29 mouse cellular contexts compared by ENCODE assay signal in the genomic region with DNA sequence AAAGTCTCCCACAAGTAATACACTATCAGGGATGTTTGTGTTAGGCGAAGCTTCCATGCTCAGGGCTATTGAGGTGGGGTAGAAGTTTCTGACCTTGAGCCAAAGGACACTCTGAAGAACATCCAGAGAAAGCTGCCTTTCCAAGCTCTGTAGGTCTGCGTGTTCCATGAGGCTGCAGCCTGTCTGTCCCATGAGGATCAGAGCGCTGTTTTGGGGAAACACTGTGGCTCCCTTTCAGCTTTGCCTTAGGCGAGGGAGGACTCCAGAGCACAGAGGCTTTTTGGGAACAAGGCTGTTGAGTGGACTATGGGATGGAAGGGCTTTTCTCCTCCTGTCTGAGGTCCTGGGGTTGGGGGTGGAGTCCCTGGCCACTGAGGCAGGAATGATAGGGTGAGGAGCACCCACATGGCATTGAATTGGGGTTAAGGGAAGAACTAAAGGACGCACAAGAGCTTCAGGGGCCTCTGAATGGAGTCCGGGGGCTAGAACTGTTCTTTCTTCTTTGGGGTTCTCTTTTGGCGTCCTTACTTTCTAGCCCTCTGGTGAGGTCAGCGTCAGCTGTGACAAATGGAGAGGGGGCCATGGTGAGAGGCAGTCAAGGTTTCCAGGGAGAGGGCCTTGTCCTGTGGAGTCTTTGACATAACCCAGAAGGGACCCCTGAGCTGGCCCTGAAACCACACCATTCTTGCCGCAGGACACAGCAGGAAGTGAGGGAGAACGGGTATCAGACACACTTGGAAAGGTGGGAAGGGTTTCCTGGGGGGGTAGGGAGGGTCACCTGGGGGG. TPM values are rescaled to one million over a fixed set of nuclear protein-coding genes. Genes with fewer than 3 reads are reported as not detected.
"Had no signal": no experiment of that assay in that cellular context is flagged by ENCODE, and none has a peak within 500 bp of the region (broad histone marks: within the 10 kb centered on the region; RNA-seq: fewer than 3 reads in every experiment).

No protein-coding gene starts in this region.

- H3K4me2 ChIP-seq: embryonic facial prominence, embryonic 12.5 days; embryonic facial prominence, embryonic 13.5 days; embryonic facial prominence, embryonic 15.5 days; forebrain, embryonic 12.5 days; forebrain, embryonic 13.5 days; forebrain, embryonic 15.5 days had no signal

- H3K27ac ChIP-seq: embryonic facial prominence, embryonic 10.5 days; embryonic facial prominence, embryonic 12.5 days; embryonic facial prominence, embryonic 13.5 days; embryonic facial prominence, embryonic 15.5 days; forebrain, embryonic 10.5 days; forebrain, embryonic 12.5 days; forebrain, embryonic 13.5 days; forebrain, embryonic 15.5 days; gastrocnemius, adult 2 months; heart, adult 2 months had no signal

- DNase-seq: cerebellum, adult 2 months; cerebellum, adult 8-10 months; cerebellum, adult 9-10 months; cerebellum, adult 9-11 months; cerebellum, postnatal 10 days; cerebellum, postnatal 14 days; cerebellum, postnatal 25 days; cerebellum, postnatal 36 days; embryo, embryonic 11 days; forebrain, postnatal 0 days; gastrocnemius, adult 2 months; gastrocnemius, postnatal 10 days; gastrocnemius, postnatal 14 days; gastrocnemius, postnatal 25 days; gastrocnemius, postnatal 36 days; heart, adult 2 months had no signal

- H3K36me3 ChIP-seq: embryonic facial prominence, embryonic 10.5 days; embryonic facial prominence, embryonic 12.5 days; embryonic facial prominence, embryonic 13.5 days; embryonic facial prominence, embryonic 15.5 days; forebrain, embryonic 10.5 days; forebrain, embryonic 12.5 days; forebrain, embryonic 15.5 days had no signal

- H3K9ac ChIP-seq: embryonic facial prominence, embryonic 12.5 days; embryonic facial prominence, embryonic 13.5 days; embryonic facial prominence, embryonic 15.5 days; forebrain, embryonic 12.5 days; forebrain, embryonic 13.5 days; forebrain, embryonic 15.5 days; forebrain, postnatal 0 days had no signal

- H3K9me3 ChIP-seq: embryonic facial prominence, embryonic 10.5 days; embryonic facial prominence, embryonic 12.5 days; embryonic facial prominence, embryonic 13.5 days; embryonic facial prominence, embryonic 15.5 days; forebrain, embryonic 10.5 days; forebrain, embryonic 12.5 days; forebrain, embryonic 13.5 days; forebrain, embryonic 15.5 days had no signal

- ATAC-seq: forebrain, embryonic 13.5 days; forebrain, embryonic 14.5 days; forebrain, embryonic 15.5 days; forebrain, embryonic 16.5 days; forebrain, postnatal 0 days had no signal

- H3K4me3 ChIP-seq: embryonic facial prominence, embryonic 10.5 days; embryonic facial prominence, embryonic 12.5 days; embryonic facial prominence, embryonic 13.5 days; embryonic facial prominence, embryonic 15.5 days; erythroblast, embryonic 14.5 days; forebrain, embryonic 10.5 days; forebrain, embryonic 12.5 days; forebrain, embryonic 13.5 days; forebrain, embryonic 15.5 days; gastrocnemius, adult 2 months; heart, adult 2 months had no signal

RNA-seq across cellular contexts. Expression of gene P2ry6, which starts 5.4 kb away (rescaled TPM):
- total RNA-seq: common myeloid progenitor, adult 5-6 weeks; granulocyte monocyte progenitor cell, adult 5-6 weeks had no signal

RNA-seq across cellular contexts. Expression of gene Arhgef17, which starts 37.2 kb away (rescaled TPM):
- total RNA-seq: granulocyte monocyte progenitor cell, adult 5-6 weeks had no signal

RNA-seq across cellular contexts. Expression of gene P2ry2, which starts 43.6 kb away (rescaled TPM):
- polyA plus RNA-seq: forebrain, embryonic 13.5 days; forebrain, embryonic 16.5 days had no signal
